Mouse (Mus musculus): Measurements from ENCODE around the gene Zfpm1.
A peak's percentile ranks its signal among the peaks of the same experiment; 100 is the strongest.

The Zfpm1 gene

GRCm38 (mm10) chr8:122277204-122277995 is 4.5 kb upstream of the Zfpm1 start:
- DNase-seq = peak in 1 of 2 experiments; percentile 22

GRCm38 (mm10) chr8:122280156-122280555 is 1.8 kb upstream of the Zfpm1 start:
- no peak for DNase-seq

GRCm38 (mm10) chr8:122280588-122281316 is 1.2 kb upstream of the Zfpm1 start:
- peak in 1 of 2 experiments; percentile 19 for DNase-seq

- peak; percentile 99 to 100 for DNase-seq
Observed at GRCm38 (mm10) chr8:122281317-122282034, 465 bp upstream of the Zfpm1 start.

GRCm38 (mm10) chr8:122282501-122283355 is 787 bp downstream of the Zfpm1 start:
- peak in 1 of 2 experiments; percentile 32 for DNase-seq

DNA sequence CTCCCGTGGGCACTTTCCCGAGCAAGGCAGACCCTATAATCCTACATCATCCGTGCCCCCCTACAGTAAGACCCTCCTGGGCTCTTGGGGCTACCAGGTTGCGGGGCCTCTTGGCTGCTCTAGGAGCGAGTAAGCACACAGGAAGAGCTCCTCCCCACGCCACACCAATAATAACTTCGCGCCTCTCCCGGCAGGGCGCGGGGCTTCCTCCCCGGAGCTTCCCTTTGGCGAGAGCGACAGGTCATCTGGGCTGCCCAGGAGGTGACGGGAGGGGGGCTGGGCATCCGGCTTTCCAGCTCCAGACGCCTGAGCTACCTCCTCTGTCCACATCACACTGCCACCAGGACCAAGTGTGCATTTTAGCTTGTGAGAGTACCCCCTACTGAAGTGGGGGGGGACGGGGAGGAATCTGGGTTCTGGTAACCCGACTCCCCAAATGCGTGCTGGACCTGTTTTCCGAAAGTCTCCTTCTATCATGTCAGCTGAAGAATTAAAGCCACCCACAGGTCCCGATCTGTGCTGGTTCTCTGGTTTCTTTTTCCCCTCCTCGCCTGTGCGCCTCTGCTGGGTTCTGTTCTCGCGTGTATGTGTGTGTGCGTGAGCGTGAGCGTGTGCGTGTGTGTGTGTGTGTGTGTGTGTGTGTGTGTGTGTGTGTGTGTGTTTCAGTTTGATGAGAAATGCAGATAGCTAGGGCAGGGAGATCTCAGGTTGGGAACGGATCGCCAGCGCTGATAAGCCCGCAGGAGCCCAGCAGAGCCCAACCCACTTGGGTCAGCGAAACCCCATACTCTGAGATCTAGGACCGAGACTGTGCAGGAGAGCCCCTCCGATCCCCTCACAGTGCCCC is 1.6 kb downstream of the Zfpm1 start:
- peak; percentile 66 to 69 for DNase-seq

GRCm38 (mm10) chr8:122284203-122284658 is 2.3 kb downstream of the Zfpm1 start:
- peak in 1 of 2 experiments; percentile 43 for DNase-seq

- no peak for DNase-seq
Observed at GRCm38 (mm10) chr8:122284659-122285261, 2.8 kb downstream of the Zfpm1 start.

DNA sequence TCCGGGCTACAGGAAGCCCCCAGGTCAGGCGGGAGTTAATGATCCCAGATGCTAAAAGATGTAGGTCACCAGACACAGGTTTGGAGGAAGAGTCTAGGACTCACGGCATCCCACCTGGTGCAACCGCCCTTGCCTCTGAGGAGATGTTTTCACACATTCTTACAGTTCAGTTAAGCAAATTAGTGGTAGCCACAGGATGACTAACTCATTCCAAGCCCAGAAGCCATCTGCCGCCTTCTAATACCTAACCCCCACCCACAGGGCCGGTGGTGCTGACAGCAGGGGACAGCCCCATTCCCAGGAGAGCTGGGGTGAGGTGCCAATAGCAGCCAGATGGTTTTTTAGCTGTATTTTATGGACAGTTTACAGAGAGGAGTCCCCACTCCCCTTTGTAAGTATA is 3.8 kb downstream of the Zfpm1 start:
- no peak for DNase-seq

DNA sequence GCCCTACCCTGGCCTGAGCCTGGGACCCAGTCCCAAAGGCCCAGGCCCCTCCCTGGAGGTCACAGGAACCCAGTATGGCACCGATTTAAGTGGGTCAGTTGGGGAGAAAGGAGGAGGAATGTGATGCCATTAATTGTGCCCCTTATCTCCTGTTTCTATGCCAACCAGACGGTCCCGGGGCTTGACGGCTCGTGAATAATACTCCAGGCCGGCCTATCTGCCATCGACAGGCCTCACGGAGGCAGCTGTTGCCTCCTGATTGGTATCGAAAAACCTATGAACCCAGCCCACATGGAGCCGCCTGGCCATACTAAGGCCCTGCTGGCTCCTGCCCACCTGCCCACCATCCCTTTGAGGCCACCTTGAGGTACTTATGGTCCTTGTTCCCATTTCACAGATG is 5.0 kb downstream of the Zfpm1 start:
- no peak for DNase-seq

DNA sequence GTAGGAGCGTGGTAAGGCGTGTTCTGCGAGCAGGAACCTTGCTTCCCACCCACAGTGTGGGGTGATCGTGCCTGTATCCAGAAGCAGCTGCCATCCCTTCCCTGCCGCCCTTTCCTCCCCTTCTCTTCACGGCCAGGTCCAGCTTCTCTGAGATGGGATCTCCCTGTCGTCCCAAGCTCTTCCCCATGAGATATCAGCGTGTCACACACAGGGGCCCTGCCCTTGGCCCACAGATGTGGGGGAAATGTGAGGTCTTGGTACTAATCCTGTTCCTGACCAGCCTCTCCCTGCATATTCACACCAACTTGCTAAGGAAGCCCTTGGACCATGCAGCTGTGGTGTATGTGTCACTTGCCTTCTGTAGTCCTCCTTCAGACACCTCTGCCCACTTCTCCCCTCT is 5.8 kb downstream of the Zfpm1 start:
- DNase-seq = no peak

DNA sequence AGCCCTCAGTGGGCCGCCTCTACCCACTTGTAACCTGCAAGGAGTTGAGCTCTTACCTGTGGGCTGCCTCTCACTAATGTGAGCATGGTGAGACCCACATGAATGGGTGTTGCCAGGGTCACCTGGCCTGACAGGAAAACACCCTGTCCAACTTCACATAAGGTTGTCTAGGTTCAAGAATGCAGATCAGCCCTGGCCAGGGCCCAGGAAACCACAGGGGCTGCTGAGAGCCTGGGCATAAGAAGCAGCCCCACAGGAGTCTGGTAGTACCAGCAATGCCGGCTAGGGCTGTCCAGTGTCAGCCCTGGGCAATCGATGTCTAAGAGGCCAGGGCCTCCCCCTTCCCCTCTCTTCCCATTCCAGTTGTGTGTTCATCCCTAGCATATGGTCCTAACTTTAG is 6.4 kb downstream of the Zfpm1 start:
- DNase-seq = no peak

DNA sequence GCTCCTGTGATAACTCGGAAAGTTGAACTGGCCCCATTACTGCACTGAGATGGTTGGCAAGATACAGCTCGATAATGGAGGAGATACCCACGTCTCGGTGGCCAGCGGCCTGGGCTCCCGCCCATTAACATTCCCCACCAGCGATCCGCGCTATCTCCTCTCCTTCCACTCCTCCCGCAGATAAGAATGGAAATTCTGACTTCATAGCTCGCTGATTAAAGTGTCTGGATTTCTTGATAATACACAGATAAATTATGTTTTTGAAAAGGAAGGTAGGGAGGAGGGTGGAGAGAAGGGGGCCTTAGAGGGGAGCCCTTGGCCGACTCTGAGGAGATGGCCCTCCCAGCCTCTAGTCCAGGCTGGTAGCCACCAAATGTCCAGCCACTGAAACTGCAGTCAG is 9.1 kb downstream of the Zfpm1 start:
- no peak for DNase-seq

DNA sequence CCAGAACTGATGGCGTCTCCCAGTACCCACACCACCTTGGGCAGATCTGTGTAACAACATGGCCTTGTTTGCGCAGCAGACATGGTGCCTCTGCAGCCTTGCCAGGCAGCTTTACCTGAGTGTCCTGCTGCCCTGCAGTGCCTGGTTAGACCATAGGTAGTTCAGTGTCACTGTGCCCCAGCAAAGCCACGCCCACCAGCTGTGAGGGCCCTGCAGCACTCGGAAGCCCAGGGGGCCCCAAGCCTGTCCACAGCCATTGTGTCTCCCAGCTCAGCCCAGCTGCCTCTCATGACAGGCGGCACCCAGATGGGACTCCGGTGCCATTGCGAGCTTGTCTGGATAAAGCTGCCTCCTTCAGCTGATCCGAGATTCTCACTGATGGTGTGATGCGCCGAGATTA is 9.6 kb downstream of the Zfpm1 start:
- no peak for DNase-seq

- no peak for DNase-seq
Observed at GRCm38 (mm10) chr8:122293484-122293883, 11.5 kb downstream of the Zfpm1 start.

GRCm38 (mm10) chr8:122294273-122294683 is 12.3 kb downstream of the Zfpm1 start:
- peak; percentile 80 to 90 for DNase-seq

DNA sequence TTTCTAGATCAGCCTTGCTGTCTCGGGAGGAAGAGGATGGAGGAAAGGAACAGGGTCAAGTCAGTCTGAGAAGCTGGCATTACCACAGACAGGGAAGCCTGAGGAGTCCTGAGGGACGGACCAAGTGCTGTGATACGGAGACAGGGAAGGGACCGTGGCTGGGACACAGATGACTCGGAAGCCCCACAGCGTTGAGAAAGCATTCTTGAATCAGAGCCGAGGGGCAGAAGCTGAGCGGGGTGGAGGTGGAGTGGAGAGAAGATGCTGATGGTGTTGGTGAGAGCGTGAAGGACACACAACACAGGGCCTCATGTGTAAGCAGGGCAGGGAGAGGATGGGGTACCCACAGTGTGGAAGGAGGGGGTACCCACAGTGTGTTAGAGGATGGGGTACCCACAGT is 13.4 kb downstream of the Zfpm1 start:
- no peak for DNase-seq

DNA sequence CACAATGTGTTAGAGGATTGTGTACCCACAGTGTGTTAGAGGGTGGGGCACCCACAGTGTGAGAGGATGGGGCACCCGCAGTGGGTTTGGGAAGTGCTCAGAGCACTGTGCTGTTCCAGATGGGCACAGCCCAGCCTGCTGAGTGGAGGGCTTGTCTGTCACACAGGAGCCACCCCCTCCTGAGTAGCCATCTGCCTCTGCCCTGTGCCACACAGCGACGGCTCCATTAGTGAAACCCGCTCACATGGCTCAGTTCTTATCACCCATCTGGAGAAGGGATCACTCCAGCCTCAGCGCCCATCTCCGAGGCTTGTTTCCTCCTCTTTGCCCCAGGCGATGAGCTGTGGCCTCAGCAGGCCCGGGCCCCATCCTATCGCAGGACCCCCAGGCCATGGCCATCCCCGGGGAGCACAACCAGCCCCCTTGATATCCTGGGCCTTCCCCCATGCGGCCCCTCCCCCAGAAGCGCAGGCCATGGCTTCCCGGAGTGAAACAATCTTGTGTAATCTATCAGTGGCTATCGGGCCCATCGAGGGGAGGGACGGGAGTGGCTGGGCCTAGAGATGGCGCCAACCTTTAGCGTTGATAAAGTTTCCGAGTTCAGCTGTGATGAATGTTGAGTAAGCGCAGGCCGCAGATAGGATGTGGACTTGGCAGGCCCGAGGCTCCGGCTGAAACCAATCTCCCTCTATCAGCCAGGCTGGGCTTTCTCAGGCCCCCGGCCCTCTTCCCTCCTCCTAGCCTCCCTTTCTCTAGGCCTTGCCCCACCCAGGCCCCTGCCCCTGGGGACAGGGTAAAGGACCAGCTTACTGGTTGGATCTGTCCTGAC is 14.4 kb downstream of the Zfpm1 start:
- DNase-seq = no peak

DNA sequence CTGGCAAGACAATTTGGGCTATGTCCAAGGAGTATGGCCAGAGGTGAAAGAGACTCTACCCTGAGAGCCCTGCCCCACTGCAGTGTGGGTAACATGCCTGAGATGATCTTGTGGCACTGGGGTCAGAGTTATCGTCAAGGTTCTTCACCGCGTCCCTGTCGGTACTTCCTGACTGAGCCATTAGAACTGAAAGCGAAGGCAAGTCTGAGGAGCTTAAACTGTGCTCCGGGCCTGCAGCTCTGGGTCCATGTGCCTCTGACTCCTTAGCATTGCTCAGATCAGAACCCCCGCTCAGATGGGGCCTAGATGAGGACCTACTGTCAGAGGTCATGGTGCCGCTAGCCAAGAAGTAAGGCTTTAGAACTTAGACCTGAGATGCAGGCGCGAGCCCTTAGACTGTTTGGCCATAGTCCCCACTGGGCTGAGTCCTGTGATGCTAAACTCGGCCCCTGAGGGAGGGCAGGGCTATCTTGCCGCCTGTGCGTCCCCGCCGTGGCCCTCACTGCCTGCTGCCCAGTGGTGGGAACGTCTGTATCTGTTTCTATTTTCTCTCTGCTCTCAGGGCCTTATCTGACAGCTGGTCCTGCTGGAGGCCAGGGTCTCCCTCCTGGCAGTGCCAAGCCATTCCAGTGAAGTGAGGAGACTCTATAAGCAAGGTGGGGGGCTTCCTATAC is 17.8 kb downstream of the Zfpm1 start:
- no peak for DNase-seq

GRCm38 (mm10) chr8:122301081-122301480 is 19.1 kb downstream of the Zfpm1 start:
- DNase-seq = no peak
